Mouse (Mus musculus): Measurements from ENCODE around the gene Nfs1. TPM values are rescaled to one million over a fixed set of nuclear protein-coding genes. Genes with fewer than 3 reads are reported as not detected.
"Not testable (repeated sequence)": the region's sequence is repeated elsewhere in the genome, so short reads cannot be mapped to it uniquely, and the experiment has no call there.

Nfs1 gene
- 35.3 and 37.6 TPM in 2 replicates for polyA plus RNA-seq (2015; fragmentation: Nextera tagmentation; extraction: Ambion mirVana)

DNA sequence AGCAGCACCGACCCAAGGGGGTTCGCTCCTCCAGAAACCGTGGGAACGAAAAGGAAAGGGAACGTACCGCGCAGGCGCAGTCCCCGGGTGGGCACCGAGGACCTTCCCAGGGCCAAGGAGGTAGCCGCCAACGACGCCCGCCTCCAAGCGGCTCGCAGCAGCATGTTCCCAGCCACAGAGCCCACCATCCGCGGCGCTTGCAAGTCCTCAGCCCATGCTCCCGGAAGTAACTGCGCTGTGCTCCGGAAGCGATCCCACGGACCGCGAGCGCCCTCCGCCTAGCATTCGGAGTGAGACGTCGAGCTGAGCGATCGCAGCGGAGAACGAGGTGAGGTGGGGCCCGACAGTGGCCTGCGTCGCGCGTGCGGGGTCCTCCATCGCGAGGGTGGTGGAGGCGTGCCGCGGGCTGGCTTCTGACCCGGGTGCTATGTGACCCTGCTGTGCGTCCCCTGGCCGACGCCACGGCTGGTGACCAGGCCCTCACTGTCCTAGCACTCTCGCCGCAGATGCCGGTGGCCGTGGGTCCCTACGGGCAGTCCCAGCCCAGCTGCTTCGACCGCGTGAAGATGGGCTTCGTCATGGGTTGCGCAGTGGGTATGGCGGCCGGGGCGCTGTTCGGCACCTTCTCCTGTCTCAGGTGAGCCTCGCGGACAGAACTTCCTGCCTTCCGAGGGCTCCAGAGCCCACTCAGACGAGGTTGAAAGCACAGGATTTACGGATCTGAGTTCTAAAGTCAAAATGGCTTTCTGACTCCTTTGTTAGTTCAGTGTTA is at the start of gene Nfs1, which contains the start of gene Romo1:
Nfs1 (minus strand) TSS at position 234 of the 772 bp plus-strand sequence.
Romo1 (plus strand) TSS at position 87 of the 772 bp plus-strand sequence.
- ATAC-seq, result peak; percentile 98
- peak within 1 kb of the TSS; percentile 81 for H3K4me3 ChIP-seq (ENCODE audit: low read depth, low read length)
- H3K36me3 ChIP-seq (ENCODE audit: control insufficient read depth, insufficient read depth, low read length), result peaks cover 10% of the 10 kb centered on the region; the same call in 1 of the 2 replicates
- no peaks in the 10 kb centered on the region for H3K9me3 ChIP-seq (replicated peaks; ENCODE audit: control insufficient read depth, low read length, poor library complexity, severe bottlenecking)
- no peaks in the 10 kb centered on the region for H3K27me3 ChIP-seq (ENCODE audit: control insufficient read depth, insufficient read depth, low read depth, low read length)
- H3K9ac ChIP-seq (ENCODE audit: low read depth, low read length), result peak within 1 kb of the TSS; percentile 89
- peak within 1 kb of the TSS; percentile 67 for H3K4me2 ChIP-seq (ENCODE audit: low read length)
- peak within 1 kb of the TSS; percentile 93 for H3K27ac ChIP-seq (ENCODE audit: low read length)
- H3K4me1 ChIP-seq (ENCODE audit: control insufficient read depth, insufficient read depth, low read length), result peaks cover 13% of the 10 kb centered on the region
- under 1% methylated on average over 67 of the region's 70 CpGs for WGBS

GRCm38 (mm10) chr2:156193066-156193862 is 49.3 kb upstream of the Nfs1 start:
- no peaks in the 10 kb centered on the region for H3K27me3 ChIP-seq (ENCODE audit: control insufficient read depth, insufficient read depth, low read depth, low read length)
- no peak overlapping the region for H3K4me2 ChIP-seq (ENCODE audit: low read length)
- no peak for ATAC-seq
- 75% methylated on average over 3 of the region's 3 CpGs for WGBS
- H3K9ac ChIP-seq (ENCODE audit: low read depth, low read length), result no peak overlapping the region
- H3K27ac ChIP-seq (ENCODE audit: low read length), result no peak overlapping the region
- H3K36me3 ChIP-seq (ENCODE audit: control insufficient read depth, insufficient read depth, low read length), result no peaks in the 10 kb centered on the region
- no peaks in the 10 kb centered on the region for H3K9me3 ChIP-seq (replicated peaks; ENCODE audit: control insufficient read depth, low read length, poor library complexity, severe bottlenecking)
- no peak overlapping the region for H3K4me3 ChIP-seq (ENCODE audit: low read depth, low read length)
- peaks cover 14% of the 10 kb centered on the region for H3K4me1 ChIP-seq (ENCODE audit: control insufficient read depth, insufficient read depth, low read length)

DNA sequence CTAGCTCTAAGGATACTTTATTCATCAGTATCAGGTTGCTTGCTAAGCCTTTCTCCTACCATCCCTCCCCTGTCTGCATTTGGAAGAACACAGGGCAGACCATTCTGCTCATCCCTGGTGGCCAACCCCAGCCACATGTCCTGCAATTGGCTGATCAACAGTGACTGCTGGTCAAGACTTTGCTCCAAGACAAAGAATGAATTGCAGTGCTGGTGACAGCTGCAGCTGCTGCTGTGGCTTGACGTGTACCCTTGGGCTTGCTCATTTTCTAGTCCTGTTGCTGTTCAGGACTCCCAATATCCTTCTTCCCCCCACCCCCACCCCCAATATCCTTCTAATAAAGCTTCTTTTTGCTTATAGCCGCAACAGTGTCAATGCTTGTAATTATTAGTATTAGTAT is 48.1 kb upstream of the Nfs1 start:
- no peaks in the 10 kb centered on the region for H3K27me3 ChIP-seq (ENCODE audit: control insufficient read depth, insufficient read depth, low read depth, low read length)
- no peak for ATAC-seq
- H3K4me1 ChIP-seq (ENCODE audit: control insufficient read depth, insufficient read depth, low read length), result peaks cover 5% of the 10 kb centered on the region; the same call in 1 of the 2 replicates
- no peaks in the 10 kb centered on the region for H3K9me3 ChIP-seq (replicated peaks; ENCODE audit: control insufficient read depth, low read length, poor library complexity, severe bottlenecking)
- no peak overlapping the region for H3K9ac ChIP-seq (ENCODE audit: low read depth, low read length)
- WGBS, result 84% methylated on average over 2 of the region's 2 CpGs
- H3K4me2 ChIP-seq (ENCODE audit: low read length), result no peak overlapping the region
- H3K36me3 ChIP-seq (ENCODE audit: control insufficient read depth, insufficient read depth, low read length), result no peaks in the 10 kb centered on the region
- no peak overlapping the region for H3K4me3 ChIP-seq (ENCODE audit: low read depth, low read length)
- no peak overlapping the region for H3K27ac ChIP-seq (ENCODE audit: low read length)

DNA sequence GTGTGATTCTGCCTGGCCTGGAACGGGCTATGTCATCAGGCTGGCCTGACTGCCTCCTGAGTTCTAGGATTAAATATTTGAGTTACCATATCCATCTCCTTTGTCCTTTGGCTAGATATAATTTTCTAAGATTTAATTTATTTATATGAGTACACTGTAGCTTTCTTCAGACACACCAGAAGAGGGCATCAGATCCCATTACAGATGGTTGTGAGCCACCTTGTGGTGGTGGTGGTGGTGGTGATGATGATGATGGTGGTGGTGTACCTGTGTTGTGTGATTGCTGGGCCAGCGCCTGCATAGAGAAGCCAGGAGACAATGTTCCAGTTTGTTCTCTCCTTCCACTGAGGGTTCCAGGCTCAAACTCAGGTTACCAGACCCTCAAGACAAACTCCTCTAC is 47.6 kb upstream of the Nfs1 start:
- Histone ChIP-seq H3K27ac (ENCODE audit: low read length) (no peak overlapping the region), H3K36me3 (ENCODE audit: control insufficient read depth, insufficient read depth, low read length) (no peaks in the 10 kb centered on the region), H3K4me1 (ENCODE audit: control insufficient read depth, insufficient read depth, low read length) (peaks cover 5% of the 10 kb centered on the region; the same call in 1 of the 2 replicates), H3K9me3 (replicated peaks; ENCODE audit: control insufficient read depth, low read length, poor library complexity, severe bottlenecking) (no peaks in the 10 kb centered on the region), H3K9ac (ENCODE audit: low read depth, low read length) (no peak overlapping the region), H3K4me3 (ENCODE audit: low read depth, low read length) (no peak overlapping the region), H3K27me3 (ENCODE audit: control insufficient read depth, insufficient read depth, low read depth, low read length) (no peaks in the 10 kb centered on the region), H3K4me2 (ENCODE audit: low read length) (no peak overlapping the region)
- ATAC-seq, result no peak
- 97% methylated on average over 2 of the region's 2 CpGs for WGBS

GRCm38 (mm10) chr2:156190004-156190896 is 46.3 kb upstream of the Nfs1 start:
- Histone ChIP-seq H3K4me1 (ENCODE audit: control insufficient read depth, insufficient read depth, low read length) (no peaks in the 10 kb centered on the region), H3K27ac (ENCODE audit: low read length) (no peak overlapping the region), H3K9ac (ENCODE audit: low read depth, low read length) (no peak overlapping the region), H3K4me2 (ENCODE audit: low read length) (no peak overlapping the region), H3K36me3 (ENCODE audit: control insufficient read depth, insufficient read depth, low read length) (no peaks in the 10 kb centered on the region), H3K27me3 (ENCODE audit: control insufficient read depth, insufficient read depth, low read depth, low read length) (no peaks in the 10 kb centered on the region), H3K9me3 (replicated peaks; ENCODE audit: control insufficient read depth, low read length, poor library complexity, severe bottlenecking) (no peaks in the 10 kb centered on the region), H3K4me3 (ENCODE audit: low read depth, low read length) (no peak overlapping the region)
- WGBS, result 87% methylated on average over 14 of the region's 14 CpGs
- ATAC-seq, result no peak

DNA sequence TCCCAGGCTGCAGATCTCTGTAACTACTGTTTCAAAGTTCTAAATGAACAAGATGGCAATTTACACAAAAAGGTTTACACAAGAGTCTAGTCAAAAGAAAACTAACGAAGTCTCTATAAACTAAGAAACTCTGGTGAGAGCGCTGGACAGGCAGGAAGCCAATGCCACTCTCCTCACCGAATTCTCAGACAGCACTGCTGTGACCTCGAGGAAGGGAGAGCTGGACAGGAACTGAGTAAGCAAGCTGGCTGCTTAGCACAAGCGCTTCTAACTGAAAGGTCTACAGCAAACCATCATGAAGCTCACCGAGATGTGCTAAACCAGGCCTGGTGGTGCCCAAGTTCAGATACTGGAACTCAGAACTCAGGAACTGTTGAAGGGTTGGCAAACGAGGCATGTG is 45.3 kb upstream of the Nfs1 start:
- not testable (repeated sequence) for ATAC-seq; H3K4me2 ChIP-seq (ENCODE audit: low read length); H3K27me3 ChIP-seq (ENCODE audit: control insufficient read depth, insufficient read depth, low read depth, low read length); H3K27ac ChIP-seq (ENCODE audit: low read length); H3K9me3 ChIP-seq (replicated peaks; ENCODE audit: control insufficient read depth, low read length, poor library complexity, severe bottlenecking); H3K4me1 ChIP-seq (ENCODE audit: control insufficient read depth, insufficient read depth, low read length); H3K9ac ChIP-seq (ENCODE audit: low read depth, low read length); H3K36me3 ChIP-seq (ENCODE audit: control insufficient read depth, insufficient read depth, low read length); H3K4me3 ChIP-seq (ENCODE audit: low read depth, low read length)
- 85% methylated on average over 7 of the region's 7 CpGs for WGBS

- peak overlapping the region; percentile 78; the same call in 1 of the 2 replicates for H3K9ac ChIP-seq (ENCODE audit: low read depth, low read length)
- no peaks in the 10 kb centered on the region for H3K9me3 ChIP-seq (replicated peaks; ENCODE audit: control insufficient read depth, low read length, poor library complexity, severe bottlenecking)
- H3K36me3 ChIP-seq (ENCODE audit: control insufficient read depth, insufficient read depth, low read length), result peaks cover 6% of the 10 kb centered on the region; the same call in 1 of the 2 replicates
- peak overlapping the region; percentile 98 for H3K27ac ChIP-seq (ENCODE audit: low read length)
- no peaks in the 10 kb centered on the region for H3K27me3 ChIP-seq (ENCODE audit: control insufficient read depth, insufficient read depth, low read depth, low read length)
- no peak for ATAC-seq
- H3K4me2 ChIP-seq (ENCODE audit: low read length), result peak overlapping the region; percentile 66
- WGBS, result 78% methylated on average over 2 of the region's 2 CpGs
- peaks cover 27% of the 10 kb centered on the region for H3K4me1 ChIP-seq (ENCODE audit: control insufficient read depth, insufficient read depth, low read length)
- H3K4me3 ChIP-seq (ENCODE audit: low read depth, low read length), result no peak overlapping the region
These were observed 37.6 kb upstream of the Nfs1 start for GRCm38 (mm10) chr2:156181592-156181991.

DNA sequence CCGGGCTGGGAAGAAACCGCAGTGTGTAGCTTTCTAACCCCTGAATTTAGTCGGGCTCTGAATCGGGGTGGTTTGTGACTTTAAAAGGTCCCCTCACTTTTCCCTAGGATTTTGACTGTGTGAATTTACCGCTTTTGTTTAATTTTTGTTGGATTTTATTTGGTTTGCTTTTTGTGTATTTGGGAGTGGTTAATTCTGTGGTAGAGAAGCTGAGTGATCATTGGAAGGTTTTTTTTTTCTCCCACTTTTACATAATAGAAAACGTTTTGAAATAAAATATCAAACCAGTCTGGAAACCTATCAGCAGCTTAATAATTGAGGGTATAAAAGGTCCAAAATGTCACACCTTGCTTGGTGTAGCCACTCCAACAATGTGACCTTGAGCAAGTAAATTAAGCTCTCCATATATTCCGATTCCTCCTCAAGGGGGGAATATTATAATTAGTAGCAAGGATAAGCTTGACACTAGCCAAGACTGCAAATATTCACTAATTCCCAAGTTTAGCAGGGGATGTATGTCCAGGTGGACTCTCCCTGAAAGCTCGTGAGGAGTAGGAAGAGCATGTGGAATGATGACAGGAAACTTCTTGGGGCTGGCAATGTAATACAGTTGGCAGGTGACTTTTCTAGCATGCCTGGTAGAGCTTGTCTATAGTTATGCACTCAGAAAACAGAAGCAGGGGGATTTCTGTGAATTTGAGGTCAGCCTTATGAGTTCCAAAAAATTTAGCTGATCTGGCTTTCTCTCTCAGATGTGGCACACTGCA is 37.0 kb upstream of the Nfs1 start:
- WGBS, result 10% methylated on average over 8 of the region's 8 CpGs
- H3K27ac ChIP-seq (ENCODE audit: low read length), result peak overlapping the region; percentile 98
- H3K27me3 ChIP-seq (ENCODE audit: control insufficient read depth, insufficient read depth, low read depth, low read length), result no peaks in the 10 kb centered on the region
- H3K36me3 ChIP-seq (ENCODE audit: control insufficient read depth, insufficient read depth, low read length), result peaks cover 6% of the 10 kb centered on the region; the same call in 1 of the 2 replicates
- H3K4me1 ChIP-seq (ENCODE audit: control insufficient read depth, insufficient read depth, low read length), result peaks cover 27% of the 10 kb centered on the region
- H3K4me3 ChIP-seq (ENCODE audit: low read depth, low read length), result peak overlapping the region; percentile 97
- H3K9me3 ChIP-seq (replicated peaks; ENCODE audit: control insufficient read depth, low read length, poor library complexity, severe bottlenecking), result no peaks in the 10 kb centered on the region
- peak overlapping the region; percentile 66 for H3K4me2 ChIP-seq (ENCODE audit: low read length)
- no peak for ATAC-seq
- H3K9ac ChIP-seq (ENCODE audit: low read depth, low read length), result peak overlapping the region; percentile 78

Measured in midbrain, embryonic 16.5 days (tissue).